Mouse (Mus musculus): ENCODE measurements at regions not wholly inside any gene's neighbourhood (a gene's known extent, or its start where the extent isn't known, plus 50 kb on each side); places are given as distances from the start of the nearest gene placed in this dataset.
"Not testable (repeated sequence)": the region's sequence is repeated elsewhere in the genome, so short reads cannot be mapped to it uniquely, and the experiment has no call there.

DNA sequence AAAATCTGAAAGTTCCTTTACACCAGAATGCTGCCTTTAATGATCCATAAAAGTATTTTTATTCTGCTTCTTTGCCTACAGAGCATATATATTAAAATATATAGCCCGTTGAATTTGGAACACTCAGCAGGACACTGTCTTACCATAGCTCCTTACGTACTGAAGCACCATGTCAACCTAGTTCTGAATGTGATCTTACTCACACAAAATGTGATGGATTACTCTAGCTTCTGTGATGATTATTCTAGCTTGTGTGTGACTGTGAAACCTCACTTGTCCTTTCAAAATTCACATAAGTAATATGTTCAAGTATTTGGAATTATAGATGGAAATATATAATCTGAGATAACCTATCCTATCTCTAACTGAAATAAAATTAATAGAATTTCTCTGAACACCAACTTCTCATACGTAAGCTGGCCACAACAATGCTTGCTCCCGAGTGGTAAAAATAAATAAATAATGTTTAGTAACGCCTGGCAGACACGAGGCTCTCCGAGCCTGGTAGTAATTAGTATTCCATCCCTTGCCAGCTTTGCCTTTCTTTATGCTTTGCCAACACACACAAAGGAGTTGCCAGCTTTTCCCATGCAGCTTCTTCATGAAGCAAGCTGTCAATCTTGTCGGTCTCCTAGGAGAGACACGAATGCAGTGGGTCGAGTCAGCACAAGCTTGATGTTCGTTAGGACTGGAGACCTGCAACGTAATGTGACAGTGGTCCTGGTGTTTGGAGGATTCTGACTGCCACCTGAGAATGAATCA, 271.9 kb upstream of the Dcbld2 start:
- no peak for ATAC-seq (ENCODE audit: insufficient number of reproducible peaks, low FRiP score, low TSS enrichment)

- no peak for ATAC-seq (ENCODE audit: insufficient number of reproducible peaks, low FRiP score, low TSS enrichment)
Measured at GRCm38 (mm10) chr16:58136979-58137378, 271.3 kb upstream of the Dcbld2 start.

DNA sequence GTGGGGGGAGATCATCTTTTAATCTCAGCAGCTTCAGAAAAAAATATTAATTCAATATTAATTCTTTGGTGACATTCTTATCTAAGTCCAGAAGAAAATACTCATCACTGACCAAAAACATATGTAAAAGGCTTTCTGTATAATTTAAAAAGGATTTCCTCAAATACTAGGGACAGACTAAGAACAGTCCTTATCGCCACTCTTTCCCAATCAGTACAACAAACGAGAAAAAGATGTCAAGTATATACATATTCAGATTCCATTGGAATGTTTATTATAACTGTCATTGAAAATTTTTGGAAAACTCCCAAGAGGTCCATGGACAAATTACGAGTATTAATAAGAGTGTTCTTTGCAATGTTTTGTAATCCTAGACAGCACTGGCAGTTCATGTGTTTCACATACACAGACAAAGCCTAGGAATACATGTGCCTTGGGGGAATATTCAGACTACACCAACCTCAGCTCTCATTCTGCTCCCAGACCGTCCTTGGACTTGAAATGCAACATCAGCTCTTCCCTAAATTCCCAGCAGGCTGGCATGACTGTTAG, 270.4 kb upstream of the Dcbld2 start:
- ATAC-seq (ENCODE audit: insufficient number of reproducible peaks, low FRiP score, low TSS enrichment), result no peak

GRCm38 (mm10) chr16:58146479-58146878, 261.8 kb upstream of the Dcbld2 start:
- ATAC-seq (ENCODE audit: insufficient number of reproducible peaks, low FRiP score, low TSS enrichment), result no peak

- ATAC-seq (ENCODE audit: insufficient number of reproducible peaks, low FRiP score, low TSS enrichment), result no peak
Measured at GRCm38 (mm10) chr16:58155538-58155937, 252.7 kb upstream of the Dcbld2 start.

DNA sequence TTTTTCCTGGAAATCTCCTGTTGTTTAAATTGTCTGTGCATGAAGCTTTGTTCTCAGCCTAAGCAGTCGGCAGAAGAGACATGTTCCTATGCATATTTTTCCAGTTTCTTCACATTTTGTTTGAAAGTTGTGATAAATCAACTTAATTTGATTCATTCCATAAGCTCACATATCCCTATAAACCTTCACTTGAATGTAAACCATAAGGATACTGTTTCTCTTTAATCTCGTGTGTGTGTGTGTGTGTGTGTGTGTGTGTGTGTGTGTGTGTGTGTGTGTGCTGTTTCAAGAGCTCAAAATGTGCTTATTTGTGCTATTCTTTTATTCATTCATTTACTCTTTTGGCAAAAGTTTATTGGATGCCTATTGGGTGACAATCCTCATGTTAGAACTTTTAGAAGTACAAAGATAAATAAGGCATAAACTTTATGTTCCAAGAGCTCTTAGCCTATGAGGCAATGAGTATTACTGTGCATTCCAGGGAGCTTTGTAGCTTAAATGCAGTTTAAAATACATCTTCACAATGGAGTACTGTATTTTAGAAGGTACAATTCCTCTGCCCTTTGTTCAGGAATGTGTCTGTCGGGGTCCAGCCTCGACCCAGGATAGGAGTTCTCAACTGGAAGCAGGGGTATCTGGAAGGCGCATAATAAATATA, 229.4 kb upstream of the Dcbld2 start:
- ATAC-seq (ENCODE audit: insufficient number of reproducible peaks, low FRiP score, low TSS enrichment), result no peak

DNA sequence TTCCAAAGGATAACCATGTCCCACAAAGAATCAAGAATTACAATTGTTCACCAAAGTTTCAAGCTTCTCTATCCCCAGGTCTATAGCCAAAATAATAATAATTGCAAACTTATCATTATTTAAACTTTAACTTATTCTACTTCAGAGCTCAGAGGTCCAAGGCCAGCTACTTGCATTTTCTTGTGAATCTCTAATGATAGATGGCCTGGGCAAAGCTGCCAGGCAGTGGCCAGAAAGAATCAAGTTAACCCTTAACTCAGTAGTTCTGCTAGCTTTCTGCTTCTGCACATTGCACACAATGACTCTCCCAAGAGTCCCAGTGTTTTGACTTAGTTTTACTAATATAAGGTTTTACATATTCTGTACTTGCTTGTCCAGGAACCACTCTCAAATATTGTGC, 228.3 kb upstream of the Dcbld2 start:
- ATAC-seq (ENCODE audit: insufficient number of reproducible peaks, low FRiP score, low TSS enrichment), result not testable (repeated sequence)

DNA sequence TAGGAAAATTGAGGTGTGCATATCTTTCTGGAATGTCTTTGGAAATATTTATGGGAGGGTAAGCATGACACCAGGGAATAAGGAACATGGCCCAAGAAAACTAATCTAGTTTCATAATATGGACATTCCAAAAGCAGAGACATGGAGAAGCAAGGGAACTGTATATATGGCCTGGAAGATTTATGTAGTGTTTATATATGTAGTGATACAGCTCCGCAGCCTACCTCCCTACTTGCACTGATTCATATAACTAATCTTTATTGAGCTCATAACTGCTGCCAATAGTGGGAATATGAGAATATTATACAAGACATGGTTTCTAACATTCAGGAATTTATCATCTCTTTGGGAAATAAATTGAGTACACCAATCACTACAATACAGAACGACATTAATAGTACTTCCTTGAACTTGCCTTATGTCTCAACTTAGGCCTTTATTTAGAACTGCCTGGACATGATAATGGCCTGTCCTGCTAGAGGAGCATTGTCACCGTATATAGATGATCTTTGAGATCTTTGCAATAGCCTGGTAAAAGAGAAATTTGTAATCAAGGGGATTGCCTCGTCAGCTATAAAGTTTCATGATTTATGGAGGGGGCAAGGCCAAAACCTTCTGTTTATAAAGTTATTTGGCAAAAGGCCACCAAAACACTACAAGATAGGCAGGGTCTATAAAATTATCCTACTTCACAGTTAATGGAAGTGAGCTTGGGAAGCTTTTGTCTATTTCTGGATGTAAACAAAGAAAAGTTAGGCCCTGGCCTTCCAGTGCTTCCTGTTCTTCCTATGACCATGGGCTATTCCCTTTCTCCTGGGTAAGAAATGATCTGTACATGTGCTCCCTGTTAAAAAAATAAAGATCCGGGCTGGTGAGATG, 213.4 kb upstream of the Dcbld2 start:
- ATAC-seq (ENCODE audit: insufficient number of reproducible peaks, low FRiP score, low TSS enrichment), result no peak

DNA sequence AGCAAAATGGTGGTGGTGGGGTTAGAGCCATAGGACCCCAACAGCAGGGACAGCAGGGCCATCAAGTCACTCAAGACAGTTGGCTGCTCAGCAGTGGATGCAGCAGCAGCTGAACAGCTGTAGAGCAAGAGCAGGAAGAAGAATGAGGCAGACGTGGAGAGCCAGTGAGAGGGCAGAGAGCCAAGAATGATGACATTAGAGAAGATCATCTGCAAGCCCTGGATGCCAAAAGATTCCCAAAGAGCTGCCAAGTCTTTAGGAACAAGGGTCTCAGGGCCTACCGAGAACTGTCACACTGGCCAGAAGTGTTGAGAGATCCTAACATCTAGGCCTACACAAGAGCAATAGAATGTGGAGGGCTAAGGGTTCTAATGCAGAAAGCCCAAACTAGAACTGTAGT, 196.4 kb upstream of the Dcbld2 start:
- no peak for ATAC-seq (ENCODE audit: insufficient number of reproducible peaks, low FRiP score, low TSS enrichment)

DNA sequence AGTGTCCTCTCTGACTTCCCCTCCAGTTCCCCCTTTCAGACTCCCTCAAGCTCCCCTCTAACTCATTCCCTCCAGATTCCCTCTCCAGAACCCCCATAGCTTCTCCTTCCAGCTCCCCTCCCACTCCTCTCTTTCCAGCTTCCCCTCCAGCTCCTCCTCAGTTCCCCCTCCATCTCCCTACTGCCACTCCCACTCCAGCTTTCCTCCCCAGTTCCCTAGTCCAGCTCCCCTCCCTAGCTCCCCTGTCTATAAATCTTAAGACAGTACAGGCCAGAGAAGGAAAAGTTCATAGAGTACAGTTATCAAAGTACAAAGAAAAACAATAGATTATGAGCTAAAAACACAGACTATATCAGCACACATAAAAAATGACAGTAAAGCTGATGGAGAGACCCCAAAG, 173.6 kb upstream of the Dcbld2 start:
- no peak for ATAC-seq (ENCODE audit: insufficient number of reproducible peaks, low FRiP score, low TSS enrichment)

- ATAC-seq (ENCODE audit: insufficient number of reproducible peaks, low FRiP score, low TSS enrichment), result no peak
Measured at GRCm38 (mm10) chr16:58236857-58237256, 171.4 kb upstream of the Dcbld2 start.

DNA sequence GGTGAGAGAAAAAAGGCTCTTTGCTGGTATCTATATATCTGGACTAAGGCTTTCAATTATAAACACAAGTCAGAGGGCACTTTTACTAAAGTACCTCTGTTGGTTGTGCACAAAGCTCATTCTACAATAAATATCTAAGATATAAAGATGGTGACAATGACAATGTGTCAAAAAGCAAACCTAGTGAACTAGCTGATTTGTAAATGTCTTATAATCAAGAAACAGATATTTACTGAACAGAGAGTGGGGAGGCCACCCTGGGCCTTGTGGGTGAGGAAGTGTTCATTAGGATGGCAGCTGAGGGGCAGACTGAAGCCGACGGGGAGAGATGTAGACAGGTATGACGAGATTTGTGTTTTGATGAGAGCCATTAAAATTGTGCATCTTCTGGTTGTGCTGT, 132.0 kb upstream of the Dcbld2 start:
- ATAC-seq (ENCODE audit: insufficient number of reproducible peaks, low FRiP score, low TSS enrichment), result no peak

DNA sequence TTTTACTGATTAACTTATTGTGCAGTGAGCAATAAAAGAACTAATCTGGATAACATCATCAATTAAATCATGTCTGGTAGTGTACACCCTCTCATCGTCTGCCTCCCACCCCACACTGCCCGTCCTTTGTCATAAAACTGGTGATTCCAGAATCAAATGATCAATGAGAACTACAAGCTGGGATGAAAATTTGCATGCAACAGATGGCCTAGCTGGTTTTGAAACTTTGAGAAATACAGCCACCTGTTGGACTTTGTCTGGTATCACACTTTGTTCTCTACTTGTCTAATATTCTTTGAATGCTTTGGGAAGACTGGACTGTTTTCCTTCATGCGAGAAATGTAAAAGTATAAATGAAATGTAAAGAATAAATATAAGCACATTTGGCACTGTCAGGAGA, 126.8 kb upstream of the Dcbld2 start:
- no peak for ATAC-seq (ENCODE audit: insufficient number of reproducible peaks, low FRiP score, low TSS enrichment)

- no peak for ATAC-seq (ENCODE audit: insufficient number of reproducible peaks, low FRiP score, low TSS enrichment)
Measured at GRCm38 (mm10) chr16:58294457-58294856, 113.8 kb upstream of the Dcbld2 start.

DNA sequence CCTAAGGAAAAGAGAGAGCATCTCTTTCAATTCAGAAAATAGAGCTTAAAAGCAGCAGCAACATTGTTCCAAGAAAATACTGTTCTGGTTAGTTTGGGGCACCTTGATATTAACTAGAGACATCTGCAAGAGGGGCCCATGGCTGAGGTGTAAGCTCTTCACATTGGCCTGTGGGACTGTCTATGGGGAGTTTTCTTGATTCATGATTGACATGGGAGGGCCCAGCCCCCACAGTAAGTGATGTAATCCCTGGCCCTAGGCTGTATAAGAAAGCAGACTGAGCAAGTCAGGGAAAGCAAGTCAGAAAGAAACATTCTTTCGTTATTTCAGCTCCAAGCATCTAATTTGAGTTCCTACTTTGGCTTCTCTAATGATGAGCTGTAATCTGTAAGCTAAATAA, 113.1 kb upstream of the Dcbld2 start:
- no peak for ATAC-seq (ENCODE audit: insufficient number of reproducible peaks, low FRiP score, low TSS enrichment)

- peak; percentile 57; the same call in 1 of the 2 replicates for ATAC-seq (ENCODE audit: insufficient number of reproducible peaks, low FRiP score, low TSS enrichment)
Measured at GRCm38 (mm10) chr16:58299495-58299894, 108.7 kb upstream of the Dcbld2 start.

DNA sequence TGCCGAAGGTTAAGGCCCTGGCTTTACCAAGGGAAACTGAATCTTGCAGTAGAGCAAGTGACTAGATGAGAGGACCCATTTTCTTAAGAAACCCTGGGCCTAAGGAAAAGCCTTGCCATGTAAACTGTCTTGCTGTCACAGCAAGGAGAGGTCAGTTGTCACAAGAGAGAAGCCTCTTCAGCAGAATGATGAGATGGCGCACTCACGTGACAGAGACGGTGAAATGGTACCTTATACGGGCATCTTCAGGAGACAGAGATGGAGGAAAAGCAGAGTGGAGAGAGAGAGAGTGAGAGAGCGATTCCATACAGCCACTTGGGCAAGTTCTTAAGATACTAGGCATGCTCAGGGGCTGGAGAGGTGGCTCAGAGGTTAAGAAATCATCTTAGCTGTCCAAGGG, 108.1 kb upstream of the Dcbld2 start:
- ATAC-seq (ENCODE audit: insufficient number of reproducible peaks, low FRiP score, low TSS enrichment), result no peak

GRCm38 (mm10) chr16:58303555-58303954, 104.7 kb upstream of the Dcbld2 start:
- no peak for ATAC-seq (ENCODE audit: insufficient number of reproducible peaks, low FRiP score, low TSS enrichment)

DNA sequence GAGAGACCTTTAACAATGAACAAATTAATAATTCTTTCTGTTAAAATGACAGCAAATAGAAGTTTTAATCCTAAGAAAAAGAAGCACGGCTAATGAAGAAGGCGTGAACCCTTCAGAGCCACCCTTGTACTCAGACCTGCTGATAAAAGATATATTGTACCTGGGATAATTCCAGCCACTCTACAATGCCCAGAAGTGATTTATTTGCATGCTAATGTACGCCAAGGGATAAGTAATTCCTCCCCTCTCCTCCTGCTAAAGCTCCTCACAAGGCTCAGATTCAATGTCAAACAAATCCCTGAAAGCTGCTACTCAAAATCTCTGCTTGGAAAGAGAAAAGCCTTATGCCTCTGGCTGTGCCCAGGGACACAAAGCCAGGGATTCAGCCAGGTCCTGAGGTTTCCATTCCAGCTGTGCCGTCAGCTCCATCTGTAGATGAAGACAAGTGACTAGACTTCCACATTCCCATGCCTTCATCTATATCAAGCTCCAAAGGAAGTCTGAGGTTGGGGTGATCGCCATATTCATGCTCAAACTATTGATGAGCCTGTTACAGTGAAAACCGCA, 91.3 kb upstream of the Dcbld2 start:
- no peak for ATAC-seq (ENCODE audit: insufficient number of reproducible peaks, low FRiP score, low TSS enrichment)

GRCm38 (mm10) chr16:58331087-58331486, 77.2 kb upstream of the Dcbld2 start:
- ATAC-seq (ENCODE audit: insufficient number of reproducible peaks, low FRiP score, low TSS enrichment), result no peak

DNA sequence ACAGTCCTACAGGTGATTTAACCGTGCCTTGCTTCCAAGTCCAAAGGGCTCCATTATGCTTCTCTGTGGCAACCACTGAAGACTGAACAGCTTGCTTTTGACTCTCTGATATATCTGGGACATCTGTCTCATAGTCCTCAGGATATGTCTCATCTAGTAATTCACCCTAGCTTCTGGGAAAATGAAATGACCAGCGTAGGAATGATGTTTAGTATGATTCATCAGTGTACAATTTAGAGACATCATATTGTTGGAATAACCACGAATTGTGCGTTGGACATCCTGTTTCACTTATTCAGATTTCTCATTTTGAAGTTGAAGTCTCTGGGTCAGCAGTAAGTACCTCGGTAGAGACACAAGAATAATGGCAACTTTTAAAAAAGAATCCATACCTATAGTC, 64.3 kb upstream of the Dcbld2 start:
- no peak for ATAC-seq (ENCODE audit: insufficient number of reproducible peaks, low FRiP score, low TSS enrichment)
